Mouse (Mus musculus) retina, postnatal 1 day (tissue): ENCODE results near the gene Prlh.

Experiments used
- DNase-seq: peaks from one replicate; pipeline ENCODE4 v3.0.0-alpha.2; 2012

Prlh gene

GRCm38 (mm10) chr1:90952808-90953207 lies at the start of gene Prlh:
Gene Prlh (plus strand): TSS chr1:90953108.
- DNase-seq, result no peak

GRCm38 (mm10) chr1:90903211-90903945 lies 49.5 kb upstream of the Prlh start:
- no peak for DNase-seq

- no peak for DNase-seq
These were observed 48.9 kb upstream of the Prlh start for GRCm38 (mm10) chr1:90903971-90904458.

GRCm38 (mm10) chr1:90904729-90905404 lies 48.0 kb upstream of the Prlh start:
- no peak for DNase-seq

GRCm38 (mm10) chr1:90906357-90906756 lies 46.6 kb upstream of the Prlh start:
- peak; percentile 71 for DNase-seq

GRCm38 (mm10) chr1:90909161-90909560 lies 43.7 kb upstream of the Prlh start:
- no peak for DNase-seq

- peak; percentile 43 for DNase-seq
These were observed 43.2 kb upstream of the Prlh start for GRCm38 (mm10) chr1:90909631-90910152.

- no peak for DNase-seq
These were observed 39.7 kb upstream of the Prlh start for GRCm38 (mm10) chr1:90913231-90913630.

- peak; percentile 44 for DNase-seq
These were observed 37.8 kb upstream of the Prlh start, which contains the start of gene Mlph for GRCm38 (mm10) chr1:90914948-90915569. Gene Mlph (plus strand): TSS chr1:90915085.

- peak; percentile 68 for DNase-seq
These were observed 35.4 kb upstream of the Prlh start for GRCm38 (mm10) chr1:90917509-90917908.

- DNase-seq, result no peak
These were observed 31.2 kb upstream of the Prlh start for GRCm38 (mm10) chr1:90921687-90922086.

- DNase-seq, result no peak
These were observed 26.9 kb upstream of the Prlh start for GRCm38 (mm10) chr1:90926030-90926429.

GRCm38 (mm10) chr1:90927308-90927707 lies 25.6 kb upstream of the Prlh start:
- no peak for DNase-seq

GRCm38 (mm10) chr1:90927929-90928574 lies 24.9 kb upstream of the Prlh start:
- no peak for DNase-seq

GRCm38 (mm10) chr1:90928575-90928934 lies 24.4 kb upstream of the Prlh start:
- DNase-seq, result peak; percentile 92

GRCm38 (mm10) chr1:90933001-90933400 lies 19.9 kb upstream of the Prlh start:
- DNase-seq, result no peak

GRCm38 (mm10) chr1:90936990-90937389 lies 15.9 kb upstream of the Prlh start:
- DNase-seq, result no peak

GRCm38 (mm10) chr1:90939980-90940379 lies 12.9 kb upstream of the Prlh start:
- no peak for DNase-seq

- DNase-seq, result peak; percentile 42
These were observed 7.7 kb upstream of the Prlh start for GRCm38 (mm10) chr1:90945171-90945570.

- no peak for DNase-seq
These were observed 5.7 kb upstream of the Prlh start for GRCm38 (mm10) chr1:90947252-90947651.

- DNase-seq, result no peak
These were observed 3.6 kb upstream of the Prlh start for GRCm38 (mm10) chr1:90949309-90949708.

- no peak for DNase-seq
These were observed 1.2 kb upstream of the Prlh start for GRCm38 (mm10) chr1:90951670-90952069.

GRCm38 (mm10) chr1:90953688-90954087 lies 780 bp downstream of the Prlh start:
- DNase-seq, result no peak
